Mouse (Mus musculus) urinary bladder, postnatal 36 days (tissue): ENCODE measurements at regions not wholly inside any gene's neighbourhood (a gene's known extent, or its start where the extent isn't known, plus 50 kb on each side); places are given as distances from the start of the nearest gene placed in this dataset.
"Not testable (repeated sequence)": the region's sequence is repeated elsewhere in the genome, so short reads cannot be mapped to it uniquely, and the experiment has no call there.

Experiments
- DNase-seq, 2 experiments: peaks; one replicate each; pipeline ENCODE4 v3.0.0; 2022; ENCODE audit warnings: low spot score in 2 of 2, mixed read lengths in 1 of 2

DNA sequence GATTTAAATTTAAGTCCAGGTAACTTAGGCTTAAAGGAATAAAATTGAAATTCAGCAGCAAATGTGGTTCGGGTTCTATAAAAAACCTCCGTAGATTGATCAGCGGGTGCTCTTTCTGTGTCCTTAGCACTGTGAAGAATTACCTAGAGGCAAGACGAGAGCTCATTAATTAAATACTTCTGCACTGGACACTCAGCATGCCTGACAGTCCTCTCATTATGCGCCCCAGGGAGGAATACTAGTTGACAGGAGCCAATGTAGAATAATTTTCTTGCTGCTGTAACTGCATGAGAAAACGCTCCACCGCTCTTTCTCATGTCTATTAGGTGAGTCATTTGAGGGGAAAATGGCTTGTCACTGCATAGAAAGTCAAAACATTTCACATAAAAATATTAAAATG, 228.1 kb downstream of the Brms1l start:
- DNase-seq: no peak

GRCm38 (mm10) chr12:56058876-56059275, 222.8 kb downstream of the Brms1l start:
- no peak for DNase-seq

- peak; percentile 63 to 76 for DNase-seq
Observed at GRCm38 (mm10) chr12:56058463-56058862, 222.3 kb downstream of the Brms1l start.

DNA sequence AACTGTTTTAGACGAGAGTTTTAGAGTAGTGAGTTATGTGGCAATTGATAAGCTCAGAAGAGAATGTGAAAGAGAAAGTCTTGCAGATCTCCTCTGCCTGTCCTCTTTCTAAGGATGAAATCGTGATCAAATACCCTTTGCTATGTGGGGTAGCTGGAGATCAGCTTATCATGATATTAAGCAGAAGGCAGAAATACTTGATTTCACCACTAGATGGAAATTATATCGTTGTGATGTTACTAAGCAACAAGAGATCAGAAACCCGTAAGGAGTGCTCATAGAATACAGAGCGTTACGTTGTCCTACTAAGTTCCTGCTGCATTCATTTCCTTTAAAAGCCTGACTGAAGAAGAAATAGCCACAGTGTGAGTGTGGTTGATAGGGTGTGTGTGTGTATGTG, 219.3 kb downstream of the Brms1l start:
- DNase-seq: no peak

GRCm38 (mm10) chr12:56046050-56046449, 209.9 kb downstream of the Brms1l start:
- no peak for DNase-seq

DNA sequence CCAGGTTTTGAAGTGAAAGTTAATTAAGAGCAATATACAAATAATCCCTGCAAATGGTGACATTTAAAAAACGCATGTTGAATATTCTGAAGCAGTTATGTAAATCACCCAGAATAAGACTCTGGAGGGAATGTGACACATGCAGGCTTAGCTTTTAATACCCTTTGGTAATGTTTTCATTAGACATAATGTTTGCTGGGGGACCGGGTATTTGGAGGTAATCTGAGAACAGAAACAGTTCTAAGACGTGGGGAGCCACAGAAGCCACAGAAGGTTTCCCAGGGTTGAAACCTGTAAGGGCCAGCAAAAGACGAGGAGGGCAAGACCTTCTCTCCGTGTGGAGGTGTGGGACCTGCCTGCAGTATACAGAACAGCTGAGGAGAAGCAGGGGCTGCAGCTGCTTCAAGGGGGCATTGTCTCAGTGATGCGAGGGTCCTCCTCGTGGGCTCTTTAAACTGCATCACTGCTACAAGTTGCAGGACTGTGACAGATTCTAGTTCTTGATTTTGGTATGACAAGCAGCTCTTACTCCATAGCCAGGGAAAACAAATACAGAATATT, 184.9 kb downstream of the Brms1l start:
- DNase-seq: no peak

DNA sequence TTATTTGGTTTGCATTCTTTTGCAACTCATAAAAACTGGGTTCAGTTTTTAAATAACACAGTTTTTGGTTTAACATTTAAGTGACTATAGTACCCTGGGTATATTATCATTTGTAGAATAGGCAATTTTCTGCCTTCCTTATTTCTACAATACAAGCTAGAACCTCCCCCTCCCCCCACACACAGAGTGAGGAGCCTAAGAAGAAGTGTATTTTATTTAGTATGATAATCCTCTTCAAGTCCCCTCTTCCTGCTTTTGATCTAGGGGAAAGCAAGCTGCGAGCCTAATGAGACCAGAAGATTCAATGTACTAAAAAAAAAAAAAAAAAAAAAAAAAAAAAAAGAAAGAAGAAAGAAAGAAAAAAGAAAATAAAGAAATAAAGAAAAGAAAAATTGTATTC, 184.4 kb downstream of the Brms1l start:
- no peak for DNase-seq

DNA sequence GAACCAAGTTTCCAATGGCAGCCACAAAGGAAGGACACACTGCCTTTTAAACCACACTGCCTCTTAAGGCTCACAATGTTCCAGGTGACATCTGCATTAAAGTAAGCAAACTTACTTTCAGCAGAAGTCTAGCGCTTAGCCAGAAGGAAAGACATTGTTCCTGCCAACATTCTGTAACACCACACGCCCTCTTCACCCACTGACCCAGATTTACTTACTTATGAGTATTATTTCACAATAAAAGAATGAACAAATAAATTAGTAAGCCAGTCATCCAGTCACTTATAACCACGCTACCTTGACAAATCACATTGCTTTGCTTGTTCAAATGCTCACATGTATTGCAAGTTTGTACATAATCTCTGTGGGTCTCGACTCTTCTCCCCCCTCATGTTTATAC, 173.9 kb downstream of the Brms1l start:
- no peak for DNase-seq

GRCm38 (mm10) chr12:56005846-56006245, 169.7 kb downstream of the Brms1l start:
- DNase-seq: no peak

GRCm38 (mm10) chr12:56005321-56005720, 169.2 kb downstream of the Brms1l start:
- DNase-seq: no peak

DNA sequence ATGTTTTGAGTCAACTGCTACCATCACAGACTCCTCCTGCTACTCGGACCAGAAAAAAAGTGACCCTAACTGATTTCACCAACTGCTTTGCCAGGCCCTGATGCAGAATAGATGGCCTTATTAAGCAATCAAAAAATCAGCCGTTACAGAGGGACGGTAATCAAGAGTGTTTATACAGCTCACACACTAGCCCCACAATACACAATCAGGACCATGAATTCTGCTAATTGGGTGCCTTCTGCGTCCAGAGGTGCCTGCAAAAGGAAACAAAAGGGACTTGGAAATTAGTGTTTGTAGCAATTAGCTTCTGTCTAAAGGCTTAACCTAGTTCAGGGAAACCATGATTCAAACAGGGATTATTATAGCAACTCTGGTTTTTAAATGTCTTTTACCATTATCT, 168.4 kb downstream of the Brms1l start:
- DNase-seq: no peak

DNA sequence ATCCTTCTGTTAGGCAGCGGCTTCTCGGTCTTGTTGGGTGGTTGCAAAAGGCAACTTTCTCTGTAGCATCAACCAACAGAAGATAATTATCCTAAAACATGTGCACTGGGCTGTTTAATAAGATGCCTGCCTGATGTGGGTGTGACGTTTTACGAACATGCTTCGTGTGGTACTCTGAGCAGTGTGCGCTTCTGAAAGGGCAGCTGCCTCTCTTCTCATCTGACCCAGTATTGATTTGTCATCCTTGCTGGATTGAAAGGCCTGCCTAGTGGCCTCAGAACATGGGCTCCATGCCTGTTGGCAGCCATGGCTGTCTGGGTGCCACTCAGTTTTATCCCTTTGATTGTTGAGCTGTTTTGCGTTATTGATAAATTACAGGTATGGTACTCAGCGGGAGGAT, 167.4 kb downstream of the Brms1l start:
- no peak for DNase-seq

- DNase-seq: no peak
Observed at GRCm38 (mm10) chr12:55996585-55997377, 160.7 kb downstream of the Brms1l start.

GRCm38 (mm10) chr12:55983565-55984351, 147.6 kb downstream of the Brms1l start:
- no peak for DNase-seq

- DNase-seq: no peak
Observed at GRCm38 (mm10) chr12:55983128-55983527, 147.0 kb downstream of the Brms1l start.

DNA sequence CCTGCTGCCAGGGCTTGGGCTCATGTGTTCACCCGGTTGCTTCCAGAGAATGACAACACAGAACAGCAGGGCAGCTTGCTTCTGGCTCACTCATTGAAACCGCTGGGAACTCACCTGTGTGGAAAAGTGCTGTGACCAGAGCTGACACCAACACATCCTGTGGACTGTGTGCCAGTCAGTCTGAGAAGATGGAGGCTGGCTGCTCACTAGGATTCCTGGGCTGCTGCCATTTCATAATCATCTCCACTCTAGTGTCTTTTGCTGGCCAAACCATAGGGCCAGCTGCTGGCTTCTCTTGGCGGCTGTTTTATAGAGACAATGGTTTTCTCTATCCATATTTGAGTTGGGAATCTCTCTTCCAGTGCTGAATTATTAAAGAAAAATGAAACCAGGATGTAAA, 138.1 kb downstream of the Brms1l start:
- no peak for DNase-seq

DNA sequence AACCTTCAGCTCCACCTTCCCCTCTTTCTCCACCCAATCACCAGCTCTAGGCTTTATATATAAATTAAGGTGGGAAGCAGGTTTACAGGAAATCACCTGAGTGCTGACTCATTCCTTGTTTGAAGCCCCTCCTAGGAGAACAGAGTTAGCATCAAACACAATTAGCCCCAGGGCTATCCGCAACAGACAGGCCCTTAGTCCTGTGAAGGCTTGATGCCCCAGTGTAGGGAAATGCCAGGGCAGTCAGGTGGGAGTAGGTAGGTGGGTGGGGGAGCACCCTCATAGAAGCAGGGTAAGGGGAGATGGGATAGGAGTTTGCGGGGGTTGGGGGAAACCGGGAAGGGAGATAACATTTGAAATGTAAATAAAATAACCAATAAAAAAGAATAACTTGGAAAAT, 123.2 kb downstream of the Brms1l start:
- not testable (repeated sequence) for DNase-seq

DNA sequence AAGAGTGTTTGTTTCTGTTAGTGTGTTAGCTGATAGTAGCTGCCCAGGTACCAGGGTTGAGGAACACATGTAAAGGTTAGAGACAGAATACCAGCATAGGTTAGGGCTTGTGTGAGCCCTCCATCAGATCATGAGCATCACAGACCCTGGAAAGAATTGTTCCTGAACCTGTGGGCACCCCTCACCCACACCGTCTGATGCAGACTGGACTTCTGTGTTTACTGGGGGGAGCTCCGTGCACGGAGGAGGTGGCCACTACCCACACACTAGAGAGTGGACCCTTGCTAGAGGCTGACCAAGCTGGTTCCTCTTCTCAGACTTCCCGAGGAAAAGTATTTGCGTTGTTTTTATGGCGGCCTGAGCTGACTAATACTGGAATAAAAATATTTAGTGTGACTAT, 104.4 kb downstream of the Brms1l start:
- no peak for DNase-seq

- DNase-seq: no peak
Observed at GRCm38 (mm10) chr12:55939281-55940142, 103.4 kb downstream of the Brms1l start.

DNA sequence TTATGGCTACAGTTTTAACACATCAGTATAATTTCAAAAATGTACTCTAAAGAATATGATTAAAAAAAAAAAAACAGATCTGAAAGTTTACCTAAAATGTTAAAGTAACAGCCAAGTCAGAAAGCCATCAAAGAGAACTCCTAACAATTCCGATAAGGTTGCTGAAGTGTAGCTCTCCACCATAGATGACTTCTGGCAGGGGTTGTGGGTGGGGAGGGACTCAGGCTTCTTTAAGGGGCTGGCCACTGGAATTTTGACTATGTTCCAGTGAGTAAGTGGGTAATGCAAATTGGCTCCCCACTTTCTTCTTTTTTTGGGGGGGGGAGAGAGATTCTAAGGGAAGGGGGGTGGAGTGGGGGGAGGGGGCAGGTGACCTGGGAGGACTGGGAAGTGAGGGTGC, 98.0 kb downstream of the Brms1l start:
- DNase-seq: no peak

DNA sequence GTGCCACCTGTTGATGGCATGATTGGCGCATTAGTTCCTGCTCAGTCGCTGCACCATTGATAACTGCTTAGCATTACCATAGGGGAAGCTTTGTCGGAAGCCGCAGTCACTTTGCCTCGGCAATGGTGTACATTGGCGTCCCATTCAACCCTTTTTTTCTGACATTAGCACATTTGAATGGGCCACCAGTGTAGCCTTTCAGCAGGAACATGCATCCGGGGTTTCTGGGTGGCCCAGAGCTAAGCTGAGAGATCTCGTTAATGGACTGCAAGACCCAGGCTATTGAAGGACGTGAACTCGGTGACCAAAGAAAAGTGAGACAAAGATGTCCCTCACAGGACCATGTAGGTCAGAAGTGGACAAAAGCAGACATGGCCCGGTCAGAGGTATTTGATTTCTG, 97.3 kb downstream of the Brms1l start:
- DNase-seq: no peak

GRCm38 (mm10) chr12:55930468-55930867, 94.3 kb downstream of the Brms1l start:
- no peak for DNase-seq
